Mouse (Mus musculus): ENCODE results near the gene Yars.

The Yars gene

GRCm38 (mm10) chr4:129251482-129252125 lies 62.0 kb downstream of the Yars start:
- DNase-seq (ENCODE audit: low spot score): no peak

GRCm38 (mm10) chr4:129252492-129252891 lies 62.9 kb downstream of the Yars start:
- no peak for DNase-seq (ENCODE audit: low spot score)

GRCm38 (mm10) chr4:129254571-129254970 lies 65.0 kb downstream of the Yars start:
- no peak for DNase-seq (ENCODE audit: low spot score)

GRCm38 (mm10) chr4:129256450-129257380 lies 67.2 kb downstream of the Yars start:
- DNase-seq (ENCODE audit: low spot score): peak; percentile 37

DNA sequence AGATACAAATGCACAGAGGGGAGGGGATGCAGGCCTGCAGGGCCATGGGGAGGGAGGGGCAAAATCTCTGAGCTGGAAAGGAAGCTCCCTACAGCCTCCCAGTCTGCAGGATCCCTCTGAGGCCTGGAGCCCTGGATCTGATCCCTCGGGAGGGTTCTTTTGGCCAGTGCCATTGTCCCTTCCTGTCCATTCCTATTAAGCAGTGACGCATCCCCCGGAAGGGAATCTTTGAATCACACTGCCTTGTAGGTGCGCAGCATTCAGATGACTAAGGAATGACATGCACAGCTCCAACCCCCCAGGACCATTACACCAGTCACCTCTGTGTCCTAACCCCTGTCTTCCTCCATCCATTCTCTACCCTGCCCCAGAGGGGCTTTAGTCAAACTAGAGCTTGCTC lies 69.5 kb downstream of the Yars start:
- DNase-seq (ENCODE audit: low spot score): no peak

DNA sequence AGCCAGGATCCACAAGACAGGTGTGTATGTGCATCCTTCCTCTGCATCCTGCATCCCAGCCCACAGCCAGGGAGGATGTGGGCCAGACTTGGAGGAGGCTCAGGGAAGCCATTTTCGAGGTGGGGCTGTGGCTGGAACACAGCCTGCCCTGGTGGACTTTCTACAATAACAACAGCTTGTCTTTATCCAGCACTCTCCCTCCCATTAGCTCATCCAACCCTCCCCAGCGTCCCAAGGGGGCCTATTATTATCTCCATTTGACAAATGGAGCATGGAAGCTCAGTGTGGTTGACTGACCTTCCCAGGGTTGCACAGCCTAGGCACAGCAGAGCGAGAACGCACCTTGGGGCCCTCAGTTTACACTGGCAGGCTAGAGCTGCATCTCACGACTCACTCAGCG lies 71.1 kb downstream of the Yars start:
- DNase-seq (ENCODE audit: low spot score): no peak

DNA sequence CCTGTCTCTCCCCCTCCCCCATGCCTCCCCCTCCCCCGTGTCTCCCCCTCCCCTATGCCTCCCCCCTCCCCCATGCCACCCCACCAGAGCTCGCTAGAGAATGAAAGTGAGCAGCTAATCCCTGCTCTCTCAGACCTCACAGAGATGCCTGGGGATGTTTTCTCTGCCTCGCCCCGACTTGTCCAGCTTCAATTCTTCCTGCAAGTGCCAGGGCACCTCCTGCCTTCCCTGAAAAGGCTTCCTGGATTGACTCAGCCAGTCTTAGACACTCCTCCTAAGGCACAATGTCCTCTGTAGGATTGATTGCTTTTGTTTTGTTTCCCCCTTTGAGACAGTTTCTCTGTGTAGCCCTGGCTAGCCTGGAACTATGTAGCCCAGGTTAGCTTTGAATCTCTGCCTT lies 71.6 kb downstream of the Yars start, which contains the start of gene C77080:
C77080 (minus strand) TSS at position 209 of the 400 bp plus-strand sequence.
- DNase-seq (ENCODE audit: low spot score): no peak

- peak; percentile 70 for DNase-seq (ENCODE audit: low spot score)
Observed at GRCm38 (mm10) chr4:129263225-129264021, 73.9 kb downstream of the Yars start.

- DNase-seq (ENCODE audit: low spot score): no peak
Observed at GRCm38 (mm10) chr4:129266191-129266590, 76.6 kb downstream of the Yars start.

- no peak for DNase-seq (ENCODE audit: low spot score)
Observed at GRCm38 (mm10) chr4:129266821-129267220, 77.3 kb downstream of the Yars start.

- DNase-seq (ENCODE audit: low spot score): no peak
Observed at GRCm38 (mm10) chr4:129268698-129269097, 79.1 kb downstream of the Yars start.

Measured in adipocyte (in vitro differentiated cells).